Mouse (Mus musculus) ES-Bruce4 (cell line): ENCODE measurements around the gene Mnat1.

Experiments used
- EP300 ChIP-seq: IDR thresholded peaks from 2 replicates; pipeline ENCODE4 v1.6.1; 2011; ENCODE audit warnings: low read depth, low read length; ENCODE audit not compliant: insufficient read depth
- POLR2A ChIP-seq: IDR thresholded peaks from one replicate; pipeline ENCODE4 v1.8.1; 2011; ENCODE audit warnings: low read length; ENCODE audit not compliant: insufficient read depth

GRCm38 (mm10) chr12:73218632-73219031 lies 95.1 kb downstream of the Mnat1 start:
- no peak for TF ChIP-seq EP300
- no peak for TF ChIP-seq POLR2A
